Mouse (Mus musculus) inflammation-experienced regulatory T-cells, adult 6 months (primary cell): ENCODE results near the gene Mcat. TPM values are rescaled to one million over a fixed set of nuclear protein-coding genes. Genes with fewer than 3 reads are reported as not detected.
"Not testable (repeated sequence)": the region's sequence is repeated elsewhere in the genome, so short reads cannot be mapped to it uniquely, and the experiment has no call there.

Source experiments
- ATAC-seq: one replicate; pipeline ENCODE4 v1.8.0; 2017
- polyA plus RNA-seq, 3 experiments: library from polyadenylated mRNA; unstranded; fragments of 100-300 nt; shearing (Covaris generic); gene quantifications; one replicate each; pipeline ENCODE4 v1.2.1; 2017

Mcat gene
- polyA plus RNA-seq, 3 experiments from 2014 or later: 3.0 to 5.2 (median 4.1) TPM

DNA sequence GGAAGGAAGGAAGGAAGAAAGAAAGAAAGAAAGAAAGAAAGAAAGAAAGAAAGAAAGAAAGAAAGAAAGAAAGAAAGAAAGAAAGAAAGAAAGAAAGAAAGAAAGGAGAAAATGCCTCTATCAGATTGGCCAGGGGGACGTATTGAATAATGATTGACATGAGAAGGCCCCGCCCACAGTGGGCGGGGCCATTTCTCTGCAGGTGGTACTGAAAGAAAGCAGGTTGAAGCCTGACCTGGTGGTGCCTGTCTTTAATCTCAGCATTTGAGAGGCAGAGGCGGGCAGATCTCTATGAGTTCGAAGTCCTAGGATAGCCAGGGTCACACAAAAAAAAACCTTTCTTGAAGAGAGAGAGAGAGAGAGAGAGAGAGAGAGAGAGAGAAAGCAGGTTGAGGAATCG, 62.1 kb downstream of the Mcat start:
- not testable (repeated sequence) for ATAC-seq

- ATAC-seq: no peak
Observed at GRCm38 (mm10) chr15:83500352-83500751, 63.2 kb downstream of the Mcat start.

DNA sequence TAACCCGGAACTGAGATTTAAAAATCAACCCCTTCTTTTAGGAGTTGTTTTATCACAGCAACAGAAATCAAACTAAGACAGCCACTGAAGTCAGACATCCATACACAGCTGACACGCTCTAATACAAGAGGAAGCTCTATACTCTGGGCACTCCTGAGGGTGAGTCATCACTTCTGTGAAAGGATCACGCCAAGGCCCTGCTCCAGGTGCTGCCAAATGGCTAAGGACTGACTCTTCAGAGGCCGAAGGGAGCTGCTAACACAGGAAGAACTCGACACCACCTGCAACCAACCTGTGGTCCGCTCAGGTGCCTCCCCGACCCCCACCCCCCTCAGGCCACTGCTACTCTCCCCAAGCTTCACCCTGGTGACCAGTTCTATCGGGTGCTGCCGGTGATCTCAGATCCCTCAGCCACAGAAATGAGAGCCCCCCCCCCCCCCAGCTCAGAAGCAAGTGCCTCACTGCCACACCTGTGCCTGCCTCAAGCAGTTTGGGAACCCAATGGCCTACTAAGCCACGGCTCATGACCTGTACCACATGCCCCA, 64.3 kb downstream of the Mcat start:
- no peak for ATAC-seq

DNA sequence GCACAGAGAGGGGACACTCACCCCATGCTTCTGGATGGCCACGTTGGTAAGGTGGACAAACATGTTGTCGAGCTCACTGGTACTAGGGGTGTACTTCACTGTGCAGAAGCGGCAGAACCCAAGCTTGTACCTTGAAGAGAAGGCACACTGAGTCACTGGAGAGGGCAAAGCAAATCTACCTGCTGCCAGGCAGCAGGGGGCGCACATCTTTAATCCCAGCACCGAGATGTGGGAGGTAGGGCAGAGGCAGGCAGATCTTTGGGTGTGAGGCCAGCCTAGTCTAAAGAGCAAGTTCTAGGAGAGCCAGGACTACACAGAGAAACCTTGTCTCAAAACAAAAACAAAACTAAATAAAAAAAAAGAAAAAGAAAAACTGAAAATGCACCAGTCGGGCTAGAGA, 66.3 kb downstream of the Mcat start:
- ATAC-seq: no peak

Other genes starting within 250 kb of the Mcat start
- gene Arfgap3, start 213.5 kb downstream of the Mcat start, polyA plus RNA-seq: 10 to 100 TPM; 11.7 to 14.1 (median 13.4) TPM
- gene Pacsin2, start 99.2 kb downstream of the Mcat start, polyA plus RNA-seq: 10 to 100 TPM; 17.1 to 34.5 (median 22.0) TPM
- gene Ttll1, start 52.9 kb downstream of the Mcat start, polyA plus RNA-seq: 10 to 100 TPM in 1 of 3 experiments, 1 to 10 TPM in 2; 6.8 to 11.7 (median 9.6) TPM
- gene Bik, start 36.9 kb downstream of the Mcat start, polyA plus RNA-seq: 1 to 10 TPM; 2.7 to 3.6 (median 3.4) TPM
- gene Tspo, start 195 bp downstream of the Mcat start, polyA plus RNA-seq: 100 to 1,000 TPM; 311 to 463 (median 342) TPM
- gene Ttll12, start 31.4 kb upstream of the Mcat start, polyA plus RNA-seq: 10 to 100 TPM; 11.0 to 17.4 (median 13.2) TPM
- gene Scube1, start 161.2 kb upstream of the Mcat start, polyA plus RNA-seq: not detected
- not detected for gene Mpped1, start 215.7 kb upstream of the Mcat start, polyA plus RNA-seq